Mouse (Mus musculus) spleen, adult 10 weeks (tissue): ENCODE measurements around the gene Lbhd2. TPM values are rescaled to one million over a fixed set of nuclear protein-coding genes. Genes with fewer than 3 reads are reported as not detected.

Experiments
- polyA plus RNA-seq: library from polyadenylated mRNA; stranded (reverse); fragments of 350-450 nt; fragmentation: Illumina TruSeq; extraction: RNeasy Lipid Tissue Mini Kit (QIAGEN cat#74804); gene quantifications from one replicate; pipeline ENCODE4 v1.2.3, GENCODE M21; 2015; ENCODE audit warnings: low replicate concordance; ENCODE audit not compliant: insufficient read depth

Lbhd2 gene
- polyA plus RNA-seq, result not detected

GRCm38 (mm10) chr12:111406622-111407021 is at the start of gene Lbhd2:
Lbhd2 (plus strand) TSS chr12:111406809.

GRCm38 (mm10) chr12:111377376-111377973 is 29.1 kb upstream of the Lbhd2 start, which contains the start of gene Cdc42bpb:
Cdc42bpb (minus strand) TSS chr12:111377718.

GRCm38 (mm10) chr12:111416921-111417779 is 10.5 kb downstream of the Lbhd2 start, which contains the start of gene Exoc3l4:
Exoc3l4 (plus strand) TSS chr12:111417017.

GRCm38 (mm10) chr12:111442309-111443010 is 35.9 kb downstream of the Lbhd2 start, which contains the start of gene Tnfaip2:
Tnfaip2 (plus strand) TSS chr12:111442469.

Other genes starting within 250 kb of the Lbhd2 start
- gene Traf3, start 240.4 kb upstream of the Lbhd2 start, polyA plus RNA-seq, result 34.5 TPM
- not detected for gene 4930595D18Rik, start 222.3 kb upstream of the Lbhd2 start, polyA plus RNA-seq
- gene Amn, start 135.7 kb upstream of the Lbhd2 start, polyA plus RNA-seq, result not detected
- gene Cdc42bpb, start 29.1 kb upstream of the Lbhd2 start, polyA plus RNA-seq, result 6.6 TPM
- 7.5 TPM for gene Exoc3l4, start 10.2 kb downstream of the Lbhd2 start, polyA plus RNA-seq
- 21.0 TPM for gene Tnfaip2, start 35.7 kb downstream of the Lbhd2 start, polyA plus RNA-seq
- 0.59 TPM for gene Gm266, start 79.0 kb downstream of the Lbhd2 start, polyA plus RNA-seq
- 461 TPM for gene Eif5, start 131.2 kb downstream of the Lbhd2 start, polyA plus RNA-seq
- 67.2 TPM for gene Mark3, start 167.7 kb downstream of the Lbhd2 start, polyA plus RNA-seq